Comparison of ENCODE assay signal across 14 mouse cellular contexts in the genomic region with DNA sequence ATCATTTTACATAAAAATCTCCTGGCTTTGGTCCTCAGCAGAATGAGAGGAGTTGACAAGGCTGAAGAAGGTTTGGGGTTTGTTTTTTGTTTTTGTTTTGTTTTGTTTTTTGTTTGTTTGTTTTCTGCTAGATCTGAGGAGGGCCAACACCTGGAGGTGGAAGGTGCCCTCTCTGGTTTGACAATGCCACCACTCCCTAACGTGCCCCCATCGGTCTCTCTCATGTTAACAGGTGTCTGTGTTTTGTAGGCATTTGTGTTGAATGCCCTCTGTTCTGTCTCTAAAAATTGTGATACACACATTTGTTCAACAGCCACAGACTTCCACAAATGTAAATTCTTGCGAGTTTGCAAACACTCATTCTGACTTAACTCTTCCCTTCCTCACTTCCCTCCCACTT.
"Had no signal": no experiment of that assay in that cellular context is flagged by ENCODE, and none has a peak within 500 bp of the region (broad histone marks: within the 10 kb centered on the region; RNA-seq: fewer than 3 reads in every experiment).

No protein-coding gene starts in this region.

- DNase-seq: gastrocnemius, adult 2 months; gastrocnemius, postnatal 10 days; gastrocnemius, postnatal 25 days; heart, adult 18-20 months; heart, postnatal 10 days; heart, postnatal 4 days; kidney, adult 11 months; kidney, adult 2 months; kidney, adult 9 months; kidney, postnatal 14 days; kidney, postnatal 36 days; layer of hippocampus, adult 9-11 months; layer of hippocampus, postnatal 36 days; liver had no signal
